Mouse (Mus musculus): Measurements from ENCODE around the gene Pkd1l1.

The Pkd1l1 gene

DNA sequence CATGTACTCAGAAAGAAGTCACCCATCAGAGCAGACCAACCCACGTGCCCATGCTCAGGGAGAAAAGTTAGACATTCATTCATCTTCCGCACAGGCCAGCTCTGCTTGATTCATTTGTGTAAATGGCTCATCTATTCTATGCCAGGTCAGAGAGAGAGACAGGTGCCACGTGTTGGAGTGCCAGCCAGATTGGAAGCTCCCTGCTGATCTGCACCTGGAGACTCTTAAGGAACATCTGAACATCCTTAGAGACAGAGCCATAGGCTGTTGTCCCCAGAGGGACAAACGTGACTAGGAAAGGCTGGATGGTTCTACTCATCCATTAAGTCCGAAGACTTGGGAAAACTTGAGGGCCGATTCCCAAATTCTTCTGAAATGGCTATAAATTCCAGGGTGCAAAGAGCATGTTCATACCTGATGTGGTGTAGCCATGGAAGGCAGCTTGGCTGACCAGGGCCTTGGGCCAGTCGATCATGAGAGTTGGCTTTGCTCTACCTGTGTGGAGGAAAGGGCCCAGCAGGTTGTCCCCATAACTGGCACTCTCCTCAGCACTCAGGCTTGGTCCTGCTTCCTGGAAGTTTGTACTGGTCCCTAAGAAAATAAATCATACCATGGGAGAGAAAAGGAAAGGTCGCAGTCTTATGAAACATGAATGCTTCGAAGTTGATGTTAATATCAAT lies 36.5 kb downstream of the Pkd1l1 start:
- DNase-seq, result peak; percentile 73

DNA sequence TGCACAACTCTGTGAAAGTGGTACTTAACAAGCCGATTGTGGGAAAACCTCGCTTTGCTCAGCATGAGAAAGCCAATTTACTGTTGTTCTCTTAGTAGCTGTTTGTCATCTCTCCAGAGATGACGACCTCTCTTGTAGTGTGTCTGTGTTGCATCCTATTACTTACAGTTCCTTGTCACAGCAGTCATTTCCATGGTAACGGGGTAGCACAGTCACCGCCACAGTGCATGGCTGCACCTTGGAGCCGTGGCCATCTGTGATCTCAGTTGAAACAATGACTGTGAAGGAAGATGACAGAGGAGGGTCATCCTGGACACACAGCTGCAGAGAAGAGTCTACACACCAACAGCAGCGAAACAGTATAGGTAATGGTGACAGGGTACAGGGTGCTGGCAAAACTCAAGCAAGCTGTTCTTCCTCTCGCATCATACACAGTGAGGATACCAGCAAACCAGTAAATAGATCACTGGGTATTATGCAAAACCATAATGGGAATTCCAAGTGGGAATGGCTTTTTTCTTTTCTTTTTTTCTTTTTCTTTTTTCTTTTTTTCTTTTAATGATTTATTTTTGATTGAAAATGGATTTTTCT lies 56.9 kb downstream of the Pkd1l1 start:
- DNase-seq, result peak; percentile 48

DNA sequence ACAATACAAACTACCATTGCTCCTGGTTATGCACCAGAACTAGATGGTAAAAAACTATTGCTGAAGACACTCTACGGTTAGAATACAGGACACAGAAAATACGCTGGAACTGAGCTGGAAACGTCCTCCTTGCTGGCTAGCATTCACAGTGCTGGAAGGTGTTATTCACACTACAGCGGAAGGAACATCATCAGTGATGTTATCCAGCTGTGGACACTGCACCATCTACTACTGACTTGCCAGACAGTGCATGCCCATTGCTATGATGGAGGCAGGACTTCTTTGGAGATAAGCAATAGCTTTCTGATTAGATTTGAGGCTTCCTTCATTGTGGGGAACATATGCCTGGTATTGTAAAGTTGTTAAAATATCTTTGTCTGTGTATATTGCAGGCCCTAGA lies 90.3 kb downstream of the Pkd1l1 start:
- no peak for DNase-seq

DNA sequence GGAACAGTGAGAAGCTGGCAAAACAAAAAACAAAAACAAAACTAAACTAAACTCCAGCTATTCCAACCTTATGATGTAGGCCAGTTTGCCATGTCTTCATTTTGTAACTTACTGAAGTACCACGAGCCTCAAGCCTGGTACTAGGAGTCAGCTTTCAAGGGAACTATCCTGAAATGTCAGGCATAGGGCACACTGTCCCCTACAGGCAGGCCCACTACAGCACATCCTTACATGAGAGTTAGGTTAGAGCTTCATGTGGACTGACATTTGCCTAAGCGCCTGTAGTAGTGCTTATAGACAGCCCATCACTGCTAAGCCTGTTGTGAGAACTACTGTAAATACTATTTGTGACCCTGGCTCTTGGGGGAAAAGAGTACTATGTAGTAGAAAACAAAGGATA lies 91.5 kb downstream of the Pkd1l1 start:
- DNase-seq, result no peak

DNA sequence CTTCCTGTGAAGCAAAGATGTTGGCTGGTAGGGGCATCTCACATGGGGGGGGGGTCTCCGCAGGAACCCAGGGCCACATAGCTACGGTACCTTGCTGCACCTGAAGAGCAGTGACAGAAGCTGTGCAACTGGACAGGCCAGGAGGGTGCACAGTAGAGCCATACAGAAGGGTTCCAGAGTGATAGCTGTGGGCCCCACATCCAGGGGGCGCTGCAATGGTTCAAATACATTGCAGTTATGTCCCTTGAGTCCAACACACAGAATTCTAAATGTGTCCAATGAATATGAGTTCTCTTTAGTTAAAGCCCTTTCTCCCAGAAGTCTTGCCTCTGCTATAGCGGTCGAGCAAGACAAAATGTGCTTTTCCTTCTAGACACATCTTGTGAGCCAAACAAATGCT lies 103.0 kb downstream of the Pkd1l1 start:
- no peak for DNase-seq

DNA sequence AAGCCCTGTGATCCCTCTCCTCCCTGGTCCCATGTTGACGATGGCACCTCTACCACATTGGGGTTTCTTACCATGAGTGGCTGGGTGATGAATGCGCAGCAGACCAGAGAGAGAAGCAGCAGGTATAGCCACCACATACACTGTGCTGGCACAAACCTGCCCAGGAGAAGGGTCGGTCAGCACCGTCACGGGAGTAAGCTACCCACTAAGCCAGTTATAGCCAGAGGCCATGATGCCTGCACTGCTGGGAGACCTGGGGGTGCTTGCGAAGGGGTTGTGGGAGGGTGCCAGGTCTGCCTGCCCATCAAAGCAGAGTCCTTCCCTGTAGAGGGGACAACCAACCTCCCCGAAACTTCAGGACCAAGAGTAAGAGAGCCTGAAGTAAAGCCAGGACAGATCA lies 107.0 kb downstream of the Pkd1l1 start:
- DNase-seq, result no peak

DNA sequence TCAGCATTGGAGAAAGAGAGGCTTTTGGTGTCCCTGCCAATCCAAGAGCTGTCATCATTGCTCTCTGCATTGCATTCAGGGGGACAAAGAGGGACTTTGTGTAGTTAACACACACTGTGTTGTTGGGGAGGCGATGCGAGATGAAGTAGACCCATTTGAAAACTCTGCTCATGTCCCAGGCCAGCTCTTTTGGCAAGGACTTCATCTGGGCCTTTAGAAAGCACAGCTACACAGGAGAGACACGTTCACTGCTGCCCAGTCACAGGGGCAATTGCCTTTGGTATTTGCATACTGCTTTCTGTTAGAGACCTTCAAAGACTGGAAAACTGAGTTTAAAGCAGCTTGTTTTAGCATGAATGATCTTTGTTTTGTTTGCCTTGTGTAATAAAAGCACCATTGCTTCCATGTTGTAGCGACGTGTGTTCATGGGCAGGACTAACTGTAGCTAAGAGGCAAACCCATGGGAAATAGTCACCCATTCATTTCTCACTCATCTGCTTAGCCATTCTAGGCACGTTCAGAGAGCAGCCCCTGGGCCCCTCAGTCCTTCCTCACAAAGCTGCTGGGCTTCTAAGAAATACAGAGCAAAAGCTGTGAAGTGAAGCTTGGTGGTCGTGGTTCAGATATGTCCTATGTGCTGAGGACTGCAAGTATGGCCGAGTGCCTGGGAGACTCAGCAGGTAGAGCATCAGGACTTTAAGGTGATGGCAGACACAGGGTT lies 109.0 kb downstream of the Pkd1l1 start:
- DNase-seq, result peak; percentile 5

DNA sequence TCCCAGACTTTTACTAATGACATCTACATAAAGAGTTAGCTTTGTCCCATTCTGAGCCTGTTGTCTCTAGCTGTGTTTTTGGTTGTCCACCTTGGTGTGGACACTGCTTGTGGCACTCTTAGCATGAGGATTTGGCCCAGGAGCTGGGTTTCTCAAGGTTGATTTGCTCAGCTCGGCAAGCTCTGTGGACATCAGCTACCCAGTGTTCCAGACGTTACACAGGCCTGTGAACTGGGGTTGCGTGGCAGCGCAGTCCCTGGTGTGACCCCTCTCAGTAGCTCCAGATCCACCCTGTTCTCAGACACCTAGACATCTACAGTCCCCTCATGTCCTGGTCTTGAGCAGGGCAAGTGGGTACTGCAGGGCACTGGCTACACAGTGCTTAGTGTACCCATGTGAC lies 110.6 kb downstream of the Pkd1l1 start:
- no peak for DNase-seq

DNA sequence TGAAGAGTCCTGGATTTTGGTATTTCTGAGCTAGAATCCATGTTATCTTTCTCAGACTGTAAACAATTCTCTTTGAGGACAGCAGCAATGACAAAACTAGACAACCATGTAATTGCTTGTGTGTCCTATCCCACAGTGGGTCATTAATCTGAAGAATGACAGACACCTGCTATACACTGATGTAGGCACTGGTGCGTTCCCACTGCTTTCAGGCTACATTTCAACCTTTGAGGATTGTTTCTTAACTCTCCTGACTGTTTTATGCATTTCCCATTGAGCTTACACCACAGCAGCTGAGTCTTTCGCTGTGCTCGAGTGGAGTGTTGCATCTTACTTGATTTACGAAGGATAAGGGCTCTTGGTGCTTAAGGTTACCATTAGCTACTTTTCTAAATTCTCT lies 111.1 kb downstream of the Pkd1l1 start:
- no peak for DNase-seq

DNA sequence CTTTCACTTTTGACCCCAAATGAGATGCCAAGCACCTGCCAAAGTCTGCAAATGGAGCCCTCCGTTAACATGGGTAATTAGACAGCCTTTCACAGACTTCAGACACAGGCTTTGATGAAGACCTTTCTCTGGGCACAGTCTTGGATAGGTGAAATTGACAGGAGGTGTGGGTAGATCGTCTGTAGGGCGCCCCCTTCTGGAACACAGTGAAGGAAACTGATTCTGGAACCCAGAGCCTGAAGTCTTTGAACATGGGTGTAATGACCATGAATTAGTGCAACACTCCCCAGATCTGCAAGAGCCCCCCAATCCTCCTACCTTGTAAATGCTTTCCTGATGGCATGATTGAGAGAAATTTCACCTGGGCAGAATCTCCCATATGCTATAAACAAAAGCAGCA lies 112.2 kb downstream of the Pkd1l1 start:
- no peak for DNase-seq

DNA sequence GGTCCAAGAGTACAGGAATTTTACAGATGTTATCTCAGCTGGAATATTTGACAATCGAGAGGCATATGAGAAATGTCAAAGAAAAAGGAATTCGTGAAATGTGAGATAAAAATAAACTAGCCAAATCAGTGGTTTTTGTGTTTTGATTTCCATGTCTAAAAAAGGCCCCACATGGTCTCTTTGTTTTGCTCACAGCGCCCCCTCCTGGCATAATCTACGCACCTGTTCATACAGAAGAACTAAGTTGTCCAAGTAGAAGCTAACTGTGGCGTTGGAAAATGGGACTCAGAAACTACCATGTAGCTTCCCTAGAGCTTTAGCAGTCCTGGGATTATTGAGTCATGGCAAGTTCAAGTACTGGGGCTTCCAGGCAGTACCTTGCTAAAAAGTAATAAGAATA lies 113.2 kb downstream of the Pkd1l1 start:
- DNase-seq, result peak; percentile 6

DNA sequence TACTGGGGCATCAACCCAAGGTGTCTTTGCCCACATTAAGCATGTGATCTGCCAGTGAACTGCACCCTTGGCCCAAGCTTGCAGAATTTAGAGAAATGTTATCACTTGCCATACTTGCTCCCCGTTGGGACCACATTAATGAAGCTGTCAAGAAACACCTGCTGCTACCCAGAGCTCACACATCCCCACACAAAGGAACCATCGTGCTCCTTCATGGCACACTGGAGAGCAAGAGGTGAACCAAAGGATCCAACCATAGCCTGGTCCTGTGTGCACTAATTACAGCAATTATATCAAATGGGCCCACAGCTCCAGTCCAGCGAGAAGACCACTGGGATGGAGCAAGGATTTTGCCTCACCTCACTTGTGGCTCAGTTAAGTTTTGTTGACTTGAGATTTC lies 114.0 kb downstream of the Pkd1l1 start:
- no peak for DNase-seq

DNA sequence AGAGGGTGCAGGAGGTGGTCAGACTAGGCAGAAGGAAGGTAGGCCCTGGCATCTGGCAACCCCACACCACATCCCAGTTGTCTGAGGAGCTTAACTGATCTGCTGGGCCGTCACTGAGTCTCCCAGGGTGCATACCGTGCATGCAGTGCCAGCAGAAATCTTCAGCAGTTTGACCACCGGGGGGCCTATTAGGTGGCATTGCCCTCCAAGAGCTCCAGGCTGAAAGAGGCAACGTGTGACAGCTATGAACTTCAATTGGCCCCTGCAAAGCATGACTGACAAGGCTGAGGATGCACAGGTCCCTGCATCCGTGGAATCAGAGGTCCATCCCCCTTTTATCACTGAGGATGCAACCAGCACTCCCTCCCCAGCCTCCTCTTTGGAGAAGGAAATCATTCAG lies 116.9 kb downstream of the Pkd1l1 start:
- DNase-seq, result no peak

DNA sequence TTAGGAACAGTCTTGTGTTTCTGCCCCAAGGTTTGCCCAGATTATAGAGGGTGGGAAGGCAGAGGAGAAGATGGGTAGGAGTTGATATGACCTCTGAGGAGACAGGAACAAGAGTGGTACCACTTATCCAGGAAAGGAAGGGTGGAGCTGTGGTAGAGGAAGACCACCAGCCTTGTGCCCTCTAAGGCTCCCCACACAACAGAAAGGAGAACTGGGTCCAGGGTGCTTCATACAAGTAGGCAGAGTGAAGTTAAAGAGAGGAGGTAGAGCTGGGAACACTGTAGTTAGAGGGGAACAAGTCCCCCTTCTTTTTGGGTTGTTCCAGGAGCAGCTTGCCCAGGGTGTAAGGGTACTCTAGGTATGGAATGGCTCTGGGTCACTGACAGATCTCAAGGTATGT lies 125.0 kb downstream of the Pkd1l1 start:
- DNase-seq, result no peak

DNA sequence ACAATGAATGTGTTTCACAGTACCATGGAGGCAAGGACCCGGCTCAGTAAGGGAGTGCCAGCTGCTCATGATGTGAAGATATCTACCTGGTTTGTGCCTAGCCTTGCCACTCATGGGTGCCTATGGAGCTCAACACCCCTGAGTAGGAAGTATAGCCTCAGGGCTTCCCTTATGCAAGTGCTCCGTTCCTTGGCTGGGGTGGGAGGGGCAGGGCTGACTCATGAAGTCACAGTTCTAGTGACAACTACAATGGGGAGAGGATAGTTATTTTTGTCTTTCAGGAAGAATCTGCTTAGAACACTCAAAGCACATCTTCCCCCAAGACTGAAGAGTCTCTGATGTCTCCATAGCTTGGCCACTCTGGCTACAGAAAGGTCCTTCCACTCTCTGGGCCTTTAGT lies 125.4 kb downstream of the Pkd1l1 start:
- no peak for DNase-seq

DNA sequence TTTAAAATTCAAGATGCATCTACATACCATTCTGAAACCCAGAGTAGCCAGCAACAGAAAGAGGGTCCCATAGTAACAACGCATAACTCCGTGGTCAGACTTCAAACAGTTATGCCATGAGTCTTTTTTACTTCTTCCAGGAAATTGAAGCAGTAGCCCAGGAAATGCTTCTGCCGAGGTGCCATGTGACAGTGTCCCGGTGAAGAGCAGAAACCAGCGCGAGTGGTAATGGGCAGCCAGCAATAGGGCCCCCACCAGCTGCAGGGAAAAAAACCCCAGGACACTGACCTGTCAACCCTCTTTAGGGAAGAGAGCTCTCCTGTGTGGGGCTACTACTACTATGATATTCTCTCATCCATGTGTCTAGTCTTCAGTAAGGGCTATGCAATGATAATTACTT lies 136.9 kb downstream of the Pkd1l1 start:
- no peak for DNase-seq

DNA sequence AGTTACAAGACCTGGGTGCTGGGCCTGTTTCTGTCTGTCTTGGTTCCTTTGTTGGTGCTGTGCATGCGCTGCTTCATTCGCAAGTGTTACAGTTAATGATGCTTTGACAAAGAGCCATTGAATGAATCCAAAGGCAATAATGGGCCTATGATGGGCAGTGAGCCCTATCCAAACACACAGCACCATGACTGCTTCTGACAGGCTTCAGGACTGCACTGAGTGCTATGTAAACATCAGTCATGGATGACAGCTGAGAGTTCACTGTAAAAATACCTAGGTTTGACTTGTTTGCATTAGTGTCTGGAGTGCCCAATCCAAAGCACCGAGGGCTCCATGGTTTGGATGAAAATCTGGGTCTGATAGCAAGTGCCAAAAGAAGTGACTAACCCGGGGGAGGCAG lies 138.9 kb downstream of the Pkd1l1 start:
- no peak for DNase-seq

DNA sequence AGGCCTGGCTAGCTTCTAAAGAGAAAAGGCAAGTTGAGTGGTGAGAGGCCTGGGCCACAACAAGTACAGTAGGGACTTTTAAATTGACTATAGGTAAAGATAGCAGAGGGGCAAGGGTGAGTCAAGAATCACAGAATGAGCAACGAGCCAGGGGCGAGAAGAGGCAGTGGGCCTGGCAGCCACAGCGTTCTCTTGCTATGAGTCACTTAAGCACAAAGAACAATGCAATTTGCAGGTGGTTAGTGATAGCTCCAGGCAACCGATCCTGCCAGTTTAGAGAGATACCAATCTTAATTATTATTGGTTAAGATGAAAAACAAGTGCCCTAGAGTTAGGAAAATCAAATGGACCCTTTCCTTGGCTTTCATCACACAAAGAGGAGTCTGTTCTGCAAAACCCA lies 142.5 kb downstream of the Pkd1l1 start:
- DNase-seq, result no peak

DNA sequence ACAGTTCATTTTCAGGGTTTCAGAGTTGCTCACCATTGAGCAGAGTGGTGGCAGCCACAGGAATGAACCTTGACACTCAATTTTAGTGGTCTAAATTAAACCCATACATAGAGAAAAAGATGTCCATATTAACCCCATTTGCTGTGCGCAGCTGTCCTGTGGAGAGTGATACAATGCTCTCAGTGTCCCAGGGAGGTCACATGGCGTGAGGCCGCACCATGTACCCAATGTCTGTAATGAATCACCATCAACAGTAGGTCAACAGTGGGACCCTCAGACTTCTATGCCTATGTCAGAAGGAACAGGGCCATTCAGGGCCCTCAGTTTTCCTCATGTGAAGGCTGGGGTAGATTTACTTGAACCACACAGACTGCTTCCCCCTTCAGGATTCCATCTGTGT lies 143.5 kb downstream of the Pkd1l1 start:
- no peak for DNase-seq

DNA sequence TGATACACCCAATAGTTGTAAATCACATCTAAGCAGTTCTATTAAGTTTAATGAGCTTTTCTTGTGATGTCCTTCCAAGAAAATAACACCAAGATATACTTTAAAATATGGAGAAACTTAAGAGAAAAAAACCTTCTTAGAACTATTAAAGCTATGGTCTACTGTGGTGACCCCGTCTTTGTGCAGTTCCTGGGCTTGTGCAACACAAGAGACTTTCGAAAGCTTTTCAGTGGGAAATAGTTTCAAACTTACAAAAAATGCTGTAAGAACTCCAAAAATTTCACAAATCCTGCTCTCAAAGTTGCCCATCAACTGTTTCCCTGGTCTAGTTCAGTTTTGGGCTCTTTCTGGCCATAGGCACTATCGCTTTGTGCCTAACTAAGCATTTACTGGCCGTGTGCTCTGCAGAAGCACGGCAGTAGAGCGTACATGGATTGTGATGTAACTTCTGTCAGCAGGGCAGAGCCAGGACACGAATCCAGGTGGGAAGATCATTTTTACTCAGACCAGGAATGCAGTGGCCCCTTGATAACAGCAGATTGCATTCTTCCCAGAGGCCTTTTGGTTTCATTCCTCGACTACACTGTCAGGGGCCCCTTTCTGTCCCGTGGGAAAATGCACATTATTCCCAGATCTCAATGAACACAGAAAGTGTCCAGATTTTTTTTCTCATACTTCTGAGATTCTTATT lies 144.1 kb downstream of the Pkd1l1 start:
- no peak for DNase-seq

DNA sequence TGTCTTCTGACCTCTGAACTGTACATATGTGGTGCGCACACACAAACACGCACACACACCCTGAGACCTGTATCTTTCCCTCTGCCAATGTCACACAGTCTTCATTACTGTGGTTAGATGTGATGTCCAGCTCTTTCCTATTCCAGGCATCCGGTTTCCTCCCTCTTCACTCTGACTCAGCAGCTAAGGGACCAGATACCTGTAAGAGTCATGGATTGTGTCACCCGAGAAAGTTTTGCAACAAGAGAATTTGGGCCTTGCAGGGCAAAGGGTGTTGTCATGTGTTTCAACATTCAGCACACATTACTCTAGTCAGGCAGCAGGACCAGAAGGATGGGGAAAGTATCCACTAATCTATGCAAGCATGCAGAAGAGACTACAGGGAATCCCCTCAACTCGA lies 146.5 kb downstream of the Pkd1l1 start:
- DNase-seq, result no peak

DNA sequence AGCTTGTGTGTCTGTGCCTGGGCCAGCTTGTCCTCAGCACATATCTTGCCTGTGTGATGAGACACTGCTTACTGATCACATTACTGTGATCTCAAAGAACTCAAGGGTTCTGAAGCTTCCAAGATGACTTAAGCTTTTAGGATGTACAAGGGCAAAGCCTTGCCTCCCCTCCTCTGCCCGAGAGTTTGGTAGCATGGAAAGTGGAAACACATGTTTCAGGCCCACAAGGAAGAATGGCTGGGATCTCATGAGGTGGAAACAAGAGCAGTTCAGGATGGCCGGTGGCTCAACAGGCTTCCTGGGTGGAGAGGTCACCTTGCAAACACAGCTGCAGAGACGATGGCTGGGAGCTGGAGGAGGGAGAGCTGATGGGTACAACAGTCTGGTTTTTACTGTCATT lies 147.0 kb downstream of the Pkd1l1 start:
- no peak for DNase-seq

DNA sequence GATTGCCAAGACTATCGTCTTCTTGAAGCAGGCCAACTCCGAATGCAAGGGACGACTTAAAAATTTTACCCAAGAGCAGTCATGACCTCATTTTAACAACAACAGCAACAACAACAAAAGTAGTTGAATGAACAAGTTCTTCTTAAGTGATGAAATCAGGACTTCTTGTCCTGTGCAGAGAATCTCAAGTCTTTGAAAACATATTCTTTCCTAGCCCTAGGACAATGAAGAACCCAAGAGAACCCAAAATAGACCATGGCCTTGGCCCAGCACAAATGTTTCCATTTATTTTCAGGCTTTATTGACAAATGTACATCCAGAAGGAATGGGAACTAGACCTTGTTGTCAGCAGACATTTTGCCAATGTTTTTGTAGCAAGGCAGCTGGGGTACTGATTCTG lies 147.7 kb downstream of the Pkd1l1 start:
- DNase-seq, result no peak

DNA sequence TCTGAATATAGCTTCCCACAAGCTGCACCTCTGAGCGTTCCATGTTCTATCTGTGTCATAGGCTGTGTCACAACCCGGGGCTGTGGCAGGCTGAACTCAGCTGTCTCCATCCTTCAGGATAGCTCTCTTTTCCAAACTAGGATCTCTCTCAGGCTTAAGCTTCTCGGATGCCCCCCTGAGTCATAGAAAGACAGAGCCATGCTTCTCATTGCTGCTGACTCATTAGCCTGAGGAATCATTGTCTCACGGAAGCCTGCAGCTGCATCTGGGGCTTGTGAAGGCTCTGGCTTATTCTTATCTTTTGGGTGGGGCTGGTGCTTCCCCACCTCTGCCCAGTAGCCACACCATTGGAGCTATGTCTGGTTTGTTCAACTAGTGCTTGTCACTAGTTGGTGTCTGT lies 151.7 kb downstream of the Pkd1l1 start:
- no peak for DNase-seq
